Mouse (Mus musculus): ENCODE data around the gene Ebf1. TPM values are rescaled to one million over a fixed set of nuclear protein-coding genes. Genes with fewer than 3 reads are reported as not detected.

Gene Ebf1
- polyA plus RNA-seq, 1 experiment: 188 TPM

- TF ChIP-seq POLR2A (IDR thresholded peaks at IDR 0.05; ENCODE audit: borderline replicate concordance, control insufficient read depth, low read depth, low read length) (no peak), CTCF (IDR thresholded peaks at IDR 0.05; ENCODE audit: control insufficient read depth, insufficient read depth, low read length) (no peak)
- no peaks in the 10 kb centered on the region for H3K4me1 ChIP-seq (ENCODE audit: control insufficient read depth, insufficient read depth, low read length)
- no peak overlapping the region for H3K4me3 ChIP-seq (replicated peaks; ENCODE audit: control insufficient read depth, low read depth, low read length)
- 80% methylated on average over 10 of the region's 10 CpGs for WGBS
- no peak overlapping the region for H3K27ac ChIP-seq (ENCODE audit: control insufficient read depth, insufficient read depth, low read depth, low read length, poor library complexity)
Measured at GRCm38 (mm10) chr11:44621615-44622014, 4.5 kb downstream of the Ebf1 start.

GRCm38 (mm10) chr11:44622023-44622731 lies 5.1 kb downstream of the Ebf1 start:
- H3K27ac ChIP-seq (ENCODE audit: control insufficient read depth, insufficient read depth, low read depth, low read length, poor library complexity): no peak overlapping the region
- H3K4me3 ChIP-seq (replicated peaks; ENCODE audit: control insufficient read depth, low read depth, low read length): no peak overlapping the region
- TF ChIP-seq POLR2A (IDR thresholded peaks at IDR 0.05; ENCODE audit: borderline replicate concordance, control insufficient read depth, low read depth, low read length) (no peak), CTCF (IDR thresholded peaks at IDR 0.05; ENCODE audit: control insufficient read depth, insufficient read depth, low read length) (no peak)
- no peaks in the 10 kb centered on the region for H3K4me1 ChIP-seq (ENCODE audit: control insufficient read depth, insufficient read depth, low read length)
- 63% methylated on average over 11 of the region's 11 CpGs for WGBS

- WGBS: 36% methylated on average over 5 of the region's 5 CpGs
- H3K27ac ChIP-seq (ENCODE audit: control insufficient read depth, insufficient read depth, low read depth, low read length, poor library complexity): no peak overlapping the region
- TF ChIP-seq POLR2A (IDR thresholded peaks at IDR 0.05; ENCODE audit: borderline replicate concordance, control insufficient read depth, low read depth, low read length) (no peak), CTCF (IDR thresholded peaks at IDR 0.05; ENCODE audit: control insufficient read depth, insufficient read depth, low read length) (no peak)
Measured at GRCm38 (mm10) chr11:44624564-44624963, 7.4 kb downstream of the Ebf1 start.

GRCm38 (mm10) chr11:44626065-44626464 lies 8.9 kb downstream of the Ebf1 start:
- no peak for TF ChIP-seq CTCF (IDR thresholded peaks at IDR 0.05; ENCODE audit: control insufficient read depth, insufficient read depth, low read length)
- no peak for TF ChIP-seq POLR2A (IDR thresholded peaks at IDR 0.05; ENCODE audit: borderline replicate concordance, control insufficient read depth, low read depth, low read length)
- no peaks in the 10 kb centered on the region for H3K4me1 ChIP-seq (ENCODE audit: control insufficient read depth, insufficient read depth, low read length)
- 80% methylated on average over 10 of the region's 10 CpGs for WGBS
- H3K27ac ChIP-seq (ENCODE audit: control insufficient read depth, insufficient read depth, low read depth, low read length, poor library complexity): no peak overlapping the region
- H3K4me3 ChIP-seq (replicated peaks; ENCODE audit: control insufficient read depth, low read depth, low read length): no peak overlapping the region

More at GRCm38 (mm10) chr11:44624564-44624963, 7.4 kb downstream of the Ebf1 start:
- Histone ChIP-seq H3K4me3 (replicated peaks; ENCODE audit: control insufficient read depth, low read depth, low read length) (no peak overlapping the region), H3K4me1 (ENCODE audit: control insufficient read depth, insufficient read depth, low read length) (no peaks in the 10 kb centered on the region)

- TF ChIP-seq CTCF (IDR thresholded peaks at IDR 0.05; ENCODE audit: control insufficient read depth, insufficient read depth, low read length) (no peak), POLR2A (IDR thresholded peaks at IDR 0.05; ENCODE audit: borderline replicate concordance, control insufficient read depth, low read depth, low read length) (no peak)
- WGBS: 57% methylated on average over 4 of the region's 4 CpGs
- Histone ChIP-seq H3K27ac (ENCODE audit: control insufficient read depth, insufficient read depth, low read depth, low read length, poor library complexity) (no peak overlapping the region), H3K4me1 (ENCODE audit: control insufficient read depth, insufficient read depth, low read length) (no peaks in the 10 kb centered on the region), H3K4me3 (replicated peaks; ENCODE audit: control insufficient read depth, low read depth, low read length) (no peak overlapping the region)
Measured at GRCm38 (mm10) chr11:44628412-44628811, 11.3 kb downstream of the Ebf1 start.

GRCm38 (mm10) chr11:44632064-44632968 lies 15.2 kb downstream of the Ebf1 start:
- Histone ChIP-seq H3K4me1 (ENCODE audit: control insufficient read depth, insufficient read depth, low read length) (no peaks in the 10 kb centered on the region), H3K4me3 (replicated peaks; ENCODE audit: control insufficient read depth, low read depth, low read length) (no peak overlapping the region), H3K27ac (ENCODE audit: control insufficient read depth, insufficient read depth, low read depth, low read length, poor library complexity) (no peak overlapping the region)
- 77% methylated on average over 15 of the region's 15 CpGs for WGBS
- no peak for TF ChIP-seq CTCF (IDR thresholded peaks at IDR 0.05; ENCODE audit: control insufficient read depth, insufficient read depth, low read length)
- TF ChIP-seq POLR2A (IDR thresholded peaks at IDR 0.05; ENCODE audit: borderline replicate concordance, control insufficient read depth, low read depth, low read length): no peak

- TF ChIP-seq CTCF (IDR thresholded peaks at IDR 0.05; ENCODE audit: control insufficient read depth, insufficient read depth, low read length): no peak
- no peak for TF ChIP-seq POLR2A (IDR thresholded peaks at IDR 0.05; ENCODE audit: borderline replicate concordance, control insufficient read depth, low read depth, low read length)
- Histone ChIP-seq H3K4me3 (replicated peaks; ENCODE audit: control insufficient read depth, low read depth, low read length) (no peak overlapping the region), H3K27ac (ENCODE audit: control insufficient read depth, insufficient read depth, low read depth, low read length, poor library complexity) (no peak overlapping the region), H3K4me1 (ENCODE audit: control insufficient read depth, insufficient read depth, low read length) (no peaks in the 10 kb centered on the region)
- WGBS: 13% methylated on average over 2 of the region's 2 CpGs
Measured at GRCm38 (mm10) chr11:44633001-44633693, 16.0 kb downstream of the Ebf1 start.

Data from bone marrow, adult 2 months (tissue).